Mouse (Mus musculus) adrenal gland, postnatal 4 days (tissue): ENCODE data around the gene Timm10. TPM values are rescaled to one million over a fixed set of nuclear protein-coding genes. Genes with fewer than 3 reads are reported as not detected.

Experiments
- DNase-seq, 2 experiments: peaks; one replicate each; pipeline ENCODE4 v3.0.0; 2021 to 2022; ENCODE audit warnings: low spot score in 2 of 2, mixed read lengths in 2 of 2
- total RNA-seq, 2 experiments: library from RNA; stranded (reverse); gene quantifications; 2 replicates each; pipeline ENCODE4 v1.2.3; 2021

Timm10 gene
- total RNA-seq, 2 experiments from 2014 or later, result 40.5 to 43.7 TPM

- DNase-seq, result no peak
Observed at GRCm38 (mm10) chr2:84811880-84812279, 14.9 kb upstream of the Timm10 start.

- no peak for DNase-seq
Observed at GRCm38 (mm10) chr2:84812676-84813075, 14.1 kb upstream of the Timm10 start.

- DNase-seq, result no peak
Observed at GRCm38 (mm10) chr2:84819861-84820260, 6.9 kb upstream of the Timm10 start.

- DNase-seq, result no peak
Observed at GRCm38 (mm10) chr2:84822552-84822951, 4.2 kb upstream of the Timm10 start, which contains the start of gene Smtnl1. TSS of gene Smtnl1 (minus strand) at chr2:84822652.

GRCm38 (mm10) chr2:84823237-84823636 lies 3.6 kb upstream of the Timm10 start:
- DNase-seq, result no peak

GRCm38 (mm10) chr2:84827283-84827920 lies 605 bp downstream of the Timm10 start:
- DNase-seq, result no peak

- peak; percentile 54 to 66 for DNase-seq
Observed at GRCm38 (mm10) chr2:84831666-84832391, 5.0 kb downstream of the Timm10 start.

- DNase-seq, result no peak
Observed at GRCm38 (mm10) chr2:84837107-84837506, 10.3 kb downstream of the Timm10 start.

- no peak for DNase-seq
Observed at GRCm38 (mm10) chr2:84837817-84838592, 11.2 kb downstream of the Timm10 start.

GRCm38 (mm10) chr2:84838593-84838949 lies 11.8 kb downstream of the Timm10 start, which contains the start of gene Slc43a1:
TSS of gene Slc43a1 (plus strand) at chr2:84838850.
- DNase-seq, result no peak

GRCm38 (mm10) chr2:84838993-84839980 lies 12.5 kb downstream of the Timm10 start:
- DNase-seq, result no peak

- DNase-seq, result no peak
Observed at GRCm38 (mm10) chr2:84840016-84840747, 13.4 kb downstream of the Timm10 start.

GRCm38 (mm10) chr2:84840748-84841563 lies 14.2 kb downstream of the Timm10 start:
- DNase-seq, result no peak

- no peak for DNase-seq
Observed at GRCm38 (mm10) chr2:84841905-84842304, 15.1 kb downstream of the Timm10 start.

- no peak for DNase-seq
Observed at GRCm38 (mm10) chr2:84843654-84844053, 16.9 kb downstream of the Timm10 start.

GRCm38 (mm10) chr2:84845226-84845625 lies 18.4 kb downstream of the Timm10 start:
- DNase-seq, result no peak

GRCm38 (mm10) chr2:84850407-84851129 lies 23.8 kb downstream of the Timm10 start:
- no peak for DNase-seq
